Comparison of ENCODE assay signal across 8 mouse cellular contexts in genomic region chr4:22497221-22498101, GRCm38 (mm10). TPM values are rescaled to one million over a fixed set of nuclear protein-coding genes. Genes with fewer than 3 reads are reported as not detected.
A peak's percentile ranks its signal among the peaks of the same experiment; 100 is the strongest.
DNase-seq lines count a peak whose midpoint lies in the region; ATAC-seq and TF ChIP-seq lines count a peak whose summit lies in the region.

No protein-coding gene starts in this region.

- WGBS in limb, embryonic 15.5 days, result 2% methylated on average over 34 of the region's 34 CpGs

- TF ChIP-seq CTCF in gastrocnemius, adult 2 months (IDR thresholded peaks at IDR 0.05), result no peak

- peak; percentile 30 for DNase-seq in gastrocnemius, adult 2 months
- no peak for DNase-seq in gastrocnemius, postnatal 4 days (ENCODE audit: low spot score in 2 of 2)
- peak; percentile 45 for DNase-seq in R1 (ENCODE audit: low read depth, low spot score)
- peak; percentile 41 to 55 for DNase-seq in frontal cortex, postnatal 14 days (ENCODE audit: low spot score in 2 of 2)
- DNase-seq in right cerebral cortex, postnatal 10 days (ENCODE audit: low spot score in 2 of 2), result peak; percentile 71 to 79
- DNase-seq in thymus, postnatal 4 days, result no peak

- H3K27me3 ChIP-seq in limb, embryonic 15.5 days, result peaks cover 76% of the 10 kb centered on the region

- no peak overlapping the region for H3K27ac ChIP-seq in gastrocnemius, adult 2 months
- no peak overlapping the region for H3K27ac ChIP-seq in limb, embryonic 15.5 days

- intact Hi-C loops in gastrocnemius, adult 2 months (cut with DNase I), result no loop called here

- H3K36me3 ChIP-seq in limb, embryonic 15.5 days, result no peaks in the 10 kb centered on the region

- no peaks in the 10 kb centered on the region for H3K9me3 ChIP-seq in limb, embryonic 15.5 days

- no peak overlapping the region for H3K9ac ChIP-seq in limb, embryonic 15.5 days

- H3K4me1 ChIP-seq in limb, embryonic 15.5 days, result peaks cover 22% of the 10 kb centered on the region

- peak overlapping the region; percentile 45 for H3K4me3 ChIP-seq in gastrocnemius, adult 2 months
- peak overlapping the region; percentile 23 for H3K4me3 ChIP-seq in limb, embryonic 15.5 days

- peak overlapping the region; percentile 44 for H3K4me2 ChIP-seq in limb, embryonic 15.5 days

- ATAC-seq in limb, embryonic 15.5 days (ENCODE audit: insufficient number of reproducible peaks, low FRiP score, low TSS enrichment, low read depth), result no peak
- ATAC-seq in erythroblast, adult 5-6 weeks (replicated peaks; ENCODE audit: low FRiP score, poor library complexity, severe bottlenecking), result no peak

RNA-seq across cellular contexts. Expression of gene Pou3f2, which starts 9.3 kb away (rescaled TPM):
- not detected for total RNA-seq in gastrocnemius, adult 2 months (2021)
- total RNA-seq in gastrocnemius, postnatal 4 days (2021), result under 1 TPM; 0.13 to 0.29 TPM
- polyA plus RNA-seq in limb, embryonic 15.5 days (2015; fragmentation: Nextera tagmentation; extraction: Ambion mirVana), result 0.12 and 0.13 TPM in 2 replicates
- not detected in 2 replicates for total RNA-seq in erythroblast, adult 5-6 weeks (2015; ENCODE audit: low replicate concordance)
- not detected in 2 replicates for total RNA-seq in erythroblast, adult 5-6 weeks (2017; ENCODE audit: low replicate concordance)

Comparison
In these comparisons a context has a peak if more than half of its experiments do, and no peak if none do; other contexts are left out.
1. DNase-seq: peak in gastrocnemius, adult 2 months (single experiment), R1 (single experiment), frontal cortex, postnatal 14 days (2 of 2) and right cerebral cortex, postnatal 10 days (2 of 2); none in gastrocnemius, postnatal 4 days (0 of 2) and thymus, postnatal 4 days (single experiment).